Mouse (Mus musculus) spleen, adult 2 months (tissue): ENCODE measurements around the gene Pcyt2.

ENCODE experiments used
- CTCF ChIP-seq: fragments of 200-500 bp; IDR thresholded peaks from 2 replicates; pipeline ENCODE4 v1.5.1; 2011; ENCODE audit warnings: mild to moderate bottlenecking, inconsistent platforms; ENCODE audit not compliant: insufficient read depth, insufficient read length, insufficient replicate concordance; ENCODE audit errors: extremely low read depth
- POLR2A ChIP-seq: fragments of 200-500 bp; IDR thresholded peaks from 2 replicates; pipeline ENCODE4 v1.6.1; 2011; ENCODE audit warnings: low read depth, low read length, inconsistent platforms

DNA sequence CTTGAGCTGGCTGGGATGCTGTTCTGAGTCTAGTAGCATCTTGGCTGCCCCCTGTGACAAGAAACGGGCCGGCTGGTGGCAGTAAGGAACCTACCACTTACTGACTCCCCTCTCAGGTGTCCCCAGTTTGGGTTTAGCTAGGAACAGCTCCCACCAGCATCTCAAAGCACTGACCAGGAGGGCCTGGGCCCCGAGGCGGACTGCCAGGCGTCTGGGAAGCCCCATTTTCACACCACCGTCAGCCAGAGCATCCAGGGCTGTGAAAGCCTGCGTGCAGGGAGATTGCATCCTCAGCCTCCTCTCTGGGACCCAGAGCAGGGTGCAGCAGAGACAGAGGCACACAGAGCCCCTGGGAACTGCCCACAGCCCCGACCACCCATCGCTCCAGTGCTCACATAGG lies 23.5 kb upstream of the Pcyt2 start:
- no peak for TF ChIP-seq CTCF
- TF ChIP-seq POLR2A = no peak
